Mouse (Mus musculus): ENCODE data around the gene Ccdc117. TPM values are rescaled to one million over a fixed set of nuclear protein-coding genes. Genes with fewer than 3 reads are reported as not detected.
"Not testable (repeated sequence)": the region's sequence is repeated elsewhere in the genome, so short reads cannot be mapped to it uniquely, and the experiment has no call there.

The Ccdc117 gene
- total and polyA plus RNA-seq, 2 experiments from 2014 or later: 6.6 to 10.5 TPM

DNA sequence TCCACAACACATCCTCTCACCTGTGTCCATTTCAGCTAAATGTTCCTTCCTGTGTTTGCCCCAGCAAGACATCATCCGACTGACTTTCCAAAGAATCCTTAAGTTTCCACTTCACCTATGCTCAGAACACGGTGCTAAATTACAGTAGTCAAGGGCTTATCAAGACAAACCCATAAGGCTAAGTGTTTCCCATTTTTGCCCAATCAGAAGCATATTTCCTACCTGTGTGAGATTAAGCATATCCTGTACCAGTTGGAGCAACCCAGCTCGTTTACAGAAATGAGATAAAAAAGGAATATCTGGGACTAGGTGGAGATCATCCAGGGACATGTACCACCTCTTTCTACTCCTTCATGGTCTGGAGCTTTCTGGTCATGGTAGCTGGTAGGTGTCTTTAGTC lies 4.7 kb upstream of the Ccdc117 start:
- Histone ChIP-seq H3K9ac (replicated peaks; ENCODE audit: low read length) (no peak overlapping the region), H3K4me3 (ENCODE audit: low read length) (no peak overlapping the region), H3K9me3 (ENCODE audit: low read length) (no peaks in the 10 kb centered on the region), H3K4me1 (ENCODE audit: insufficient read depth, low read length) (no peaks in the 10 kb centered on the region), H3K27ac (no peak overlapping the region), H3K36me3 (ENCODE audit: insufficient read depth, low read length) (no peaks in the 10 kb centered on the region), H3K4me2 (ENCODE audit: low read depth, low read length) (no peak overlapping the region), H3K27me3 (ENCODE audit: insufficient read depth, low read length) (no peaks in the 10 kb centered on the region)
- no peak for DNase-seq (ENCODE audit: low spot score)
- no peak for ATAC-seq
- no peak for TF ChIP-seq CTCF (IDR thresholded peaks at IDR 0.05; ENCODE audit: low read depth)
- WGBS: 87% methylated on average over 3 of the region's 3 CpGs

DNA sequence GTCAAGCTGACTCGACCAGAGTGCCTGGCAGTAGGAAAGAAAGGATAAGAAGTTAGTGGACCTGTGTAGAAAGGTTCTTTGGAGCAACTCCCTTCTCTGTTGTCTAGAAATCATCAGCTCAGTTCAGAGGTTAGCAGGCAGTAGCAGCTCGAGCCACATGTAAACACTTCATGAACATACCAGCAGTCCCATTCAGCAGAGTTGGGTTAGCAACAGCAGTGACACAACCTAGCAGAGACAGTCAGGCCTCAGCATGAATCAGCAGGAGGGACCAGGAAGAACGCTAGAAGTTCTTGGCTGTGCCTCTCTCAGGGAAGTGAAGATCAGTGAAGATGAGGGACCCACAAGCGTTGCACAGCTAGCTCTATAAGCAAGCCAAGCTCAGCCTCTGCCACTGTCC lies 3.5 kb upstream of the Ccdc117 start:
- H3K27ac ChIP-seq: no peak overlapping the region
- TF ChIP-seq CTCF (IDR thresholded peaks at IDR 0.05; ENCODE audit: low read depth): no peak
- H3K4me1 ChIP-seq (ENCODE audit: insufficient read depth, low read length): peaks cover 4% of the 10 kb centered on the region; the same call in 1 of the 2 replicates
- H3K9me3 ChIP-seq (ENCODE audit: low read length): no peaks in the 10 kb centered on the region
- no peak overlapping the region for H3K9ac ChIP-seq (replicated peaks; ENCODE audit: low read length)
- H3K36me3 ChIP-seq (ENCODE audit: insufficient read depth, low read length): no peaks in the 10 kb centered on the region
- ATAC-seq: no peak
- no peak overlapping the region for H3K4me3 ChIP-seq (ENCODE audit: low read length)
- no peak for DNase-seq (ENCODE audit: low spot score)
- WGBS: 74% methylated on average over 4 of the region's 4 CpGs
- H3K27me3 ChIP-seq (ENCODE audit: insufficient read depth, low read length): no peaks in the 10 kb centered on the region
- no peak overlapping the region for H3K4me2 ChIP-seq (ENCODE audit: low read depth, low read length)

DNA sequence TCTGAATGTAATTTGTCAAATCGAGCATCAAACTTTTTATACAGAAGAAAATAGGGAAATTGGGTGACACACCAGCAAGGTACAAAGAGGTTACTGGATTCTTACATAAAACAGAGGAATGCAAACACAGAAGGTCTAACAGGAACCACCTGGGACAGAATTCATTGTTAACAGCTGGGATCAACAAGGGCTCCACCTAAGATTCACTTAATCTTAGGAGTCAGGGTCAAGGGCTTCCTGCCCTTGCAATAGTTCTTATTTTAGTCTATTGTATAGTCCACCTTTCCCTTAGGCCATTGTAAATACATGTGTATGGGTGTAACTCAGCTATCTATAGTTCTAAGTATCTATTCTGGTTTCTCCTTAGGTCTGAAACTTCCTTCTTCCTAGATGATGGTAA lies 2.7 kb upstream of the Ccdc117 start:
- not testable (repeated sequence) for H3K36me3 ChIP-seq (ENCODE audit: insufficient read depth, low read length); H3K4me2 ChIP-seq (ENCODE audit: low read depth, low read length); H3K4me1 ChIP-seq (ENCODE audit: insufficient read depth, low read length); H3K4me3 ChIP-seq (ENCODE audit: low read length); H3K9ac ChIP-seq (replicated peaks; ENCODE audit: low read length); H3K27ac ChIP-seq; ATAC-seq; H3K9me3 ChIP-seq (ENCODE audit: low read length); DNase-seq (ENCODE audit: low spot score); H3K27me3 ChIP-seq (ENCODE audit: insufficient read depth, low read length)
- WGBS: 91% methylated on average over 1 of the region's 1 CpGs

DNA sequence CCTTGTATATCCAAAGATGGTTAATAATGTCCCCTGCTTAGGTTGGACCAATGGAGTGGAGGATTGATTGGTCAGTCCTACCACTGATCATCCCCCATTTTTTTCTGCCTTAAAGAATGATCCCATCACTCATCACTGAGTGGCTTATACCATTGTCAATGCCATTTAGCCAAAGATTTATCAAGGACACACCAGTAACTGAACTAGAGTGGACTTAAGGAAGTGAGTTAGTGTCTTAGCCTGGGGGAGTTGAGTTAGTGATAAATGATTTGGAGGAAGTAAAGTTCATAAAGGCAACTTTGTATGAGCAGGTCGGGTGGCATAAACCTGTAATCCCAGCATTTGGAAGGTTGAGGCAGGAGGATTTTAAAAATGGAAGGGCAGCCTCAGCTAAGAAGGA lies 1.3 kb upstream of the Ccdc117 start:
- TF ChIP-seq CTCF (IDR thresholded peaks at IDR 0.05; ENCODE audit: low read depth): no peak
- Histone ChIP-seq H3K4me2 (ENCODE audit: low read depth, low read length) (no peak overlapping the region), H3K4me3 (ENCODE audit: low read length) (no peak overlapping the region), H3K4me1 (ENCODE audit: insufficient read depth, low read length) (peaks cover 6% of the 10 kb centered on the region; the same call in 1 of the 2 replicates), H3K27me3 (ENCODE audit: insufficient read depth, low read length) (no peaks in the 10 kb centered on the region), H3K36me3 (ENCODE audit: insufficient read depth, low read length) (no peaks in the 10 kb centered on the region), H3K9me3 (ENCODE audit: low read length) (no peaks in the 10 kb centered on the region), H3K9ac (replicated peaks; ENCODE audit: low read length) (no peak overlapping the region), H3K27ac (no peak overlapping the region)
- ATAC-seq (no peak), DNase-seq (ENCODE audit: low spot score) (no peak)
- 86% methylated on average over 1 of the region's 1 CpGs for WGBS

DNA sequence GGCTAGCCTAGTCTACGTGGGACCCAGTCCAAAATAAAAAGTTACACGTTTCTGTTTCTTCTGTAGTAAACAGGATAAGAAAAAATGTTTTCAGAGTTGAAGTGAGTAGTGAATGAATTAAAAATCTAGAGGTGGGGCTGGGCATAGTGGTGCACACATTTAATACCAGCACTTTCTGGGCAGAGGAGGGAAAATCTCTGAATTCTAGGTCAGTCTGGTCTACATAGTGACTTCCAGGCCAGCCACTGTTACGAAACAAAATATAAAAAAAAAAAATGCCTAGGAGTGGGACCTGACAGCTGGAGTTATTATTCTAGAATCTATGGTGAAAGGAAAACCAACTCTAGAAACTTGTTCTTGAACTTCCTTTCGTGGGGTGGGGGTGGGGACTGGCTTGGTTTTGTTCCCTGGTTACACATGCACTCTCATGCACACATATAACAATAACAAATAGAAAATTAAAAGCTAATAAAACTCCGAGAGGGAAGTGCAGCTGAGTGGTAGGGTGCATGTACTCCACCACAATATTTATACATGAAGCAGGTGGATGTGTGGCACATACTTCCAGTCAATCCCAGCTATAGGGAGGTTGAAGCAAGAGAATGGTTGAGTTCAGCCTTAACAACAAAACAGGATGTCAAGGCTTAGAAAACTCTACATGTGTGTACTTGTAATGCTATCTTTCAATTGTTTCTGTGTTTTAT lies 647 bp upstream of the Ccdc117 start:
- Histone ChIP-seq H3K4me2 (ENCODE audit: low read depth, low read length) (peak overlapping the region; percentile 90), H3K27me3 (ENCODE audit: insufficient read depth, low read length) (no peaks in the 10 kb centered on the region), H3K9ac (replicated peaks; ENCODE audit: low read length) (no peak overlapping the region), H3K36me3 (ENCODE audit: insufficient read depth, low read length) (no peaks in the 10 kb centered on the region), H3K4me3 (ENCODE audit: low read length) (peak overlapping the region; percentile 96), H3K4me1 (ENCODE audit: insufficient read depth, low read length) (peaks cover 6% of the 10 kb centered on the region; the same call in 1 of the 2 replicates), H3K27ac (no peak overlapping the region), H3K9me3 (ENCODE audit: low read length) (no peaks in the 10 kb centered on the region)
- 53% methylated on average over 5 of the region's 5 CpGs for WGBS
- no peak for TF ChIP-seq CTCF (IDR thresholded peaks at IDR 0.05; ENCODE audit: low read depth)
- no peak for DNase-seq (ENCODE audit: low spot score)
- no peak for ATAC-seq

DNA sequence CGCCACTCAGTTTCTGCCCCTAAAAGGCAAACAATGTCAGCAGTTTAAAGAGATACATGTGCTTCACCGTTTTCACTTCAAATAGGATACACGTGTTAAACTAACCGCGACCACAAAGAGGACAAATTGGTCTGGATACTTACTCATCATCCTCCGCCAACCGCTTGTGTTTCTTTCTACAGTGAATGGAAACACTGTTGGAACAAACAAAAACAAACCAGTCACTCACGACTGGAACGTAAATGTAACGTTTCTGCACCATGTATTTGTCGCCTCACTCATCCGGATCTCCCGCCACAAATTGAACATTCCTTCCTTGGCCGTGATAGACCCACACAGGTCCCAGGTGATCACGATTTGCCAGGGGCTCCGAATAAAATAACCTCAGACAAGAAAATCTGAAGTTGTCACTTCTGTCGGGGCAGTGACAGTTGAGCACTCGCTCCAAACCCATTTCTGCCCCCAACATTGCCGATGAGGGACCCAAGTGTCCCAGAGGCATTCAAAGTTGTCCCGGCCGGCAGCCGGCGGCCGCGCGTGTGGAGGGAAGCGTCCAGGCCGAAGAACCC lies 673 bp downstream of the Ccdc117 start:
- DNase-seq (ENCODE audit: low spot score) (peak; percentile 15), ATAC-seq (no peak)
- 2% methylated on average over 28 of the region's 28 CpGs for WGBS
- Histone ChIP-seq H3K27ac (peak overlapping the region; percentile 67; the same call in 1 of the 2 replicates), H3K36me3 (ENCODE audit: insufficient read depth, low read length) (no peaks in the 10 kb centered on the region), H3K9me3 (ENCODE audit: low read length) (no peaks in the 10 kb centered on the region), H3K4me3 (ENCODE audit: low read length) (peak overlapping the region; percentile 96), H3K4me1 (ENCODE audit: insufficient read depth, low read length) (peaks cover 6% of the 10 kb centered on the region; the same call in 1 of the 2 replicates), H3K4me2 (ENCODE audit: low read depth, low read length) (peak overlapping the region; percentile 90), H3K27me3 (ENCODE audit: insufficient read depth, low read length) (no peaks in the 10 kb centered on the region), H3K9ac (replicated peaks; ENCODE audit: low read length) (peak overlapping the region; percentile 88)
- no peak for TF ChIP-seq CTCF (IDR thresholded peaks at IDR 0.05; ENCODE audit: low read depth)

DNA sequence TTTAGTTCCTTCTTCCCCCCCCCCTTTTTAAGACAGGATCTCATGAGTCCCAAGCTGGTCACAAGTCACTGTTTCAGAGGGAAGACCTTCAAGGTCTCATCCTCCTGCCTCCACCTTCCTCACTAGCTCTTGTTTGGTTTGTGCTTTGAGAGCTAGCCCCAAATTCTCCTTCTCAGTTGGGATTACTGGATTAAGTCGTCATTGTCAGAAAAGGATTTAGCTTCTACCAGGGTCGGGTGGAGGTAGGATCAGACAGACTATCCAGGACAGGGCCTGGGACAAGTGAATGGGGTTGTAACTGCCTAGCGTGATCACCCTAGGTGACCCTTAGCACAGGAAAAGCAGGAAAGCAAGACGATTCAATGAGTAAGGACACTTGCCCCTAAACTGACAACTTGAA lies 1.7 kb downstream of the Ccdc117 start:
- no peak for TF ChIP-seq CTCF (IDR thresholded peaks at IDR 0.05; ENCODE audit: low read depth)
- Histone ChIP-seq H3K9me3 (ENCODE audit: low read length) (no peaks in the 10 kb centered on the region), H3K9ac (replicated peaks; ENCODE audit: low read length) (peak overlapping the region; percentile 88; the same call in 1 of the 2 replicates), H3K4me1 (ENCODE audit: insufficient read depth, low read length) (peaks cover 6% of the 10 kb centered on the region; the same call in 1 of the 2 replicates), H3K36me3 (ENCODE audit: insufficient read depth, low read length) (no peaks in the 10 kb centered on the region), H3K27me3 (ENCODE audit: insufficient read depth, low read length) (no peaks in the 10 kb centered on the region), H3K4me2 (ENCODE audit: low read depth, low read length) (peak overlapping the region; percentile 90), H3K4me3 (ENCODE audit: low read length) (peak overlapping the region; percentile 96; the same call in 1 of the 2 replicates), H3K27ac (no peak overlapping the region)
- ATAC-seq: no peak
- no peak for DNase-seq (ENCODE audit: low spot score)
- 48% methylated on average over 4 of the region's 4 CpGs for WGBS

DNA sequence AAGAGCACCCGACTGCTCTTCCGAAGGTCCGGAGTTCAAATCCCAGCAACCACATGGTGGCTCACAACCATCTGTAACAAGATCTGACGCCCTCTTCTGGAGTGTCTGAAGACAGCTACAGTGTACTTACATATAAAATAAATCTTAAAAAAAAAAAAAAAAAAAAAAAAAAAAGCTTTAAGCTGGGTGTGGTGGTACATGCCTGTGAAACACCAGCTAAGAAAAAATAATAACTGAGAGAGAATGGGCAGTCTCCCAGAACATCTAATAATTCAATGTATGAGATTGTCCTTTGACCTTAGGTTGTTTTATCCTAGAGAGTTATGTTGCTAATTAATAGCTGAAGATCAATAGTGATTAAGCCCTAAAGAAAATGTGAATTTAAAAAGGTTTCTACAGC lies 4.5 kb downstream of the Ccdc117 start:
- not testable (repeated sequence) for H3K27ac ChIP-seq; H3K4me1 ChIP-seq (ENCODE audit: insufficient read depth, low read length); H3K9me3 ChIP-seq (ENCODE audit: low read length); H3K4me3 ChIP-seq (ENCODE audit: low read length); H3K4me2 ChIP-seq (ENCODE audit: low read depth, low read length); H3K9ac ChIP-seq (replicated peaks; ENCODE audit: low read length); DNase-seq (ENCODE audit: low spot score); H3K27me3 ChIP-seq (ENCODE audit: insufficient read depth, low read length); ATAC-seq
- 92% methylated on average over 4 of the region's 4 CpGs for WGBS
- peaks cover 23% of the 10 kb centered on the region; the same call in 1 of the 2 replicates for H3K36me3 ChIP-seq (ENCODE audit: insufficient read depth, low read length)
